Mouse (Mus musculus) urinary bladder, adult 2 months (tissue): ENCODE results near the gene Scfd2. TPM values are rescaled to one million over a fixed set of nuclear protein-coding genes. Genes with fewer than 3 reads are reported as not detected.

Experiments used
- DNase-seq: peaks from one replicate; pipeline ENCODE4 v3.0.0; 2022; ENCODE audit warnings: low spot score
- polyA plus RNA-seq: library from polyadenylated mRNA; depleted of rRNA; stranded (reverse); fragments of >200 nt; gene quantifications from 2 replicates; pipeline ENCODE4 v1.2.3, GENCODE M21; 2012

Gene Scfd2
- polyA plus RNA-seq, 1 experiment = 9.1 TPM

DNA sequence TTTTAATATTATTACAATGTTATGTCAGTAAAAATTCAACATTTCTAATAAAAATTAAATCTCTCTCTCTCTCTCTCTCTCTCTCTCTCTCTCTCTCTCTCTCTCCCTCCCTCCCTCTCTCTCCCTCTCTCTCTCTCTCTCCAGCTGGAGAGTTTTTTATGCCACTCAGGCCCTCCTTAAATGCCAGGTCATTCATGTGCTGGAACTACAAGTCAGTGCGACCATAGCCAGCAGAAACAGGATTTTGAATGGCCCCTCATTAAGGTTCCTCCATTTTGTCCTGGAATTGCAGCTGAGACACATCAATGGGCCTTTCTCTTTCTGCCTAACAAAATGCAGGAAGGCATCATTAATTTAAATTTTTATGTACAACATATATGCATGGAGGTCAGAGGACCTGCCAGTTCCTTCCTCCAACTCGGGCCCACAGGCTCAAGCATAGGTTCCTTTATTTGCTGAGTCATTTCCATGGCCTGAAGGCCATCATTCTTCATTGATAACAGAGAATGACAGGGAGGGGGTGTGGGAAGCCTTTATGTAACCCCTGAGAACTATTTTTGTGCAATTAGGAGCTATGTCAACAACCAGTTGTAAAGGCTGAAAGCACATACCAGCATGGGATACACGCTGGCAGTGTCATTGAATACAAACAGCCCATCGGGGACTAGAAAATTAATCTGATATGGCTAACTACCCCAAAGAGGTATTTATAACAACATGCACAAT, 165.4 kb downstream of the Scfd2 start:
- no peak for DNase-seq

- no peak for DNase-seq
These were observed 166.2 kb downstream of the Scfd2 start for GRCm38 (mm10) chr5:74365408-74365807.

DNA sequence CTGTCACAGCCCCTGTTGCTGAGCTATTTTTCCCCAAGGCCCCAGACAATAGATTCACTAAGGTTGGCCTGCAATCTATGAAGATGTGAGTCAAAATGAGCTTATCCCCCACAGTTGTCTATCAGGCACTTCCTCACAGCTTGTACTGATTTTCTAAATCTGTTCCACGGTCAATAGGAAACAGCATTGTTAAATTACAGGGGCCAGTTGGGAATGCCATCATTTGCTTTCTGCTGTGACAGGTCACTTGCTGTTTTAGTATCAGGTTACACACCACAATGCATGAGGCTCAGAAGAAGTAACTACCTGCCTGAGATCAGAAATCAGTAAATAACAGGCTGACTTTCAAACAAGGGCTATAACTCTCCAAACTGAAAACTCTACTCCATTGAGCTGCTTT, 168.3 kb downstream of the Scfd2 start:
- DNase-seq = no peak

- no peak for DNase-seq
These were observed 170.0 kb downstream of the Scfd2 start for GRCm38 (mm10) chr5:74361531-74361930.

GRCm38 (mm10) chr5:74358033-74358432, 173.5 kb downstream of the Scfd2 start:
- no peak for DNase-seq

- no peak for DNase-seq
These were observed 176.0 kb downstream of the Scfd2 start for GRCm38 (mm10) chr5:74355416-74356177.

- DNase-seq = no peak
These were observed 180.7 kb downstream of the Scfd2 start for GRCm38 (mm10) chr5:74350909-74351308.

- DNase-seq = no peak
These were observed 183.3 kb downstream of the Scfd2 start for GRCm38 (mm10) chr5:74348079-74348870.

DNA sequence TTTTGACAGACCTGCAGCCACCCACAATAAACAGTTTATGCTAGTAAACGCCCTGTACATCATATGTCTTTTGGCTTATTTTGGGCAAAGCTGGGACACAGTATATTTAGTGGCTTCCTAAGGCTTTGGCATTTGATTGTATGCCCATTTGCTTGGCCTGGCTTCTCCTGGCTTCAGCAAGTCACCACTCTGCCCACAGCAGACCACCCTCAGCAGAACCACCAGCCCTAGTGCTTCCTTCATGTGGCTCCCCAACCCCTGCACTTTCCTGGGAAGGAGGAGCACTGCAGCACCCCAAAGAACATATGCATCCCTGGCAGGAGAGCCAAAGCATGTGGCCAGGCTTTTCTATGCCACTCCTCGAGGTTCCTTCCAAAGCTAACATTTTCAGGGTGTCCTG, 188.5 kb downstream of the Scfd2 start:
- no peak for DNase-seq

DNA sequence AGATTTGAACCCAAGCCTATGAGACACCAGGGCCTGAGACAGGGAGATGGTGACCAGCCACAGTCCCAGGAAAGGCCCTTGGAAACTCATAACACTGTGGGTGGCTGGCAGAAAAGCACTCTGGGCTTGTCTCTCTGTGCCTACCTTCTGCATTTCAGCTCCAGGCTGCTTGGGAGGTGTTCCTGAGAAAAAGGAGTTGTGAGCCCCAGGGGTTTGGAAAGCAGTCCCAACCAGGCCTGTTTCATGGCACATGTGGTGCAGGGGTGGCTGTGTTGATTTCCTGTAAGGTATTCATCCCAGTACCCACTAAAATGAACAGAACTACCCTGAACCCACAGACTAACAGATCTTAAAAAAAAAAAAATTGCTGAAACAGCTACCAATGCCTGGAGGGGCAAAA, 189.0 kb downstream of the Scfd2 start:
- no peak for DNase-seq

DNA sequence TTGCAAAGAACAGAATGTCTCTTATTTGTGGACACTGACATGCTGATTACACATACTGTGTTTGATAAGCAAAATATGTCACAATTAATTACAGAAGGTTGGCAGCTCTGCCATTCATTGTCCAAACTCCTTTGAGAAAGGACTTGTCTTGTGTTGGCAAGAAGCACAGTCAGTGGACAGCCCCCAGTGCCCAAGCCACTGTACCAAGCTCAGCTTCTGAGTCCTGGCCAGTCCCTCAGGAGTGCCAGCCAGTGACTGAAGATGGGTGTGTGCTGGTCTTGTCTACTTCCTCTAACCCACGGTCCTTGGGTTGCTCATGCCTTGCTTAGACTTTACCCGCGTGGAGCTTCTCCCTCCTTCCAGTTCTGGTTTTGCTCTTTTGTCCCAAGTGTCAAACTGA, 194.1 kb downstream of the Scfd2 start:
- DNase-seq = no peak

DNA sequence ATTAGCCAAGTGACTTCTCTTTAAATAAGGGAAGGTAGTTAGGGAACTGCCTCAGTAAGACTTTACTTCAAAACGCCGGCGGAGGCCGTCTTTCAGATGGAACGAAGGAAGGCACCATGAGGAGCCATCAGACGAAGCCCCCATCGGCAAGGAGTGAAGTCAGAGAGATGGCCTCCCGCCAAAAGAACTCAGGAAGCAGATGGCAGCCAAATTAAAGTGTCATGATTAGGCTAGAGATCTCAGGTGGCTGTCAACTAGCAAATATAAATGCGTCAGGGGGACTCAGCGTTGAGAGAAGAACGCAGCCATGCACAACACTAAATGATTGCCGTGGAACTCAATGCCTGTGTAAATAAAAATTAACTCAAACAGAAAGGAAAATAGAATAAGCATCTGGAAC, 194.8 kb downstream of the Scfd2 start:
- DNase-seq = no peak

DNA sequence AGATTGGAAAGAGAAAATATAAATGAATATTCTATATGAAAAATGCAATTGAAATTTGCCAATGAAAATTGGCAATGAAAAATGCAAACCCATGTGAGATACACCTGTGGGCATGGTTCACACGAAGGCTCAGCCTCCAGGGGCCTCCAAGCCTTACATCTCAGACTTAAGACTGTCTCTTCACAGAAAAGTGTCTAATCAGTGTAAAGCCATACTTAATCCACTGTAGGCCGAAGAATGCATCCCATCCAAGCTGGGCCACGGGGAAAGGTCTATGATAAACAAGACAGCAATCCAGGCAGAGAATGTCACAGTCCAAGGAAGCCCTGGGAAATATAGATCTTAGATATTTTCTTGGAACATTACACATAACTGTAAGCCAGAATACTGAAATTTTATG, 198.3 kb downstream of the Scfd2 start:
- DNase-seq = no peak

- DNase-seq = no peak
These were observed 205.3 kb downstream of the Scfd2 start for GRCm38 (mm10) chr5:74326228-74326627.

DNA sequence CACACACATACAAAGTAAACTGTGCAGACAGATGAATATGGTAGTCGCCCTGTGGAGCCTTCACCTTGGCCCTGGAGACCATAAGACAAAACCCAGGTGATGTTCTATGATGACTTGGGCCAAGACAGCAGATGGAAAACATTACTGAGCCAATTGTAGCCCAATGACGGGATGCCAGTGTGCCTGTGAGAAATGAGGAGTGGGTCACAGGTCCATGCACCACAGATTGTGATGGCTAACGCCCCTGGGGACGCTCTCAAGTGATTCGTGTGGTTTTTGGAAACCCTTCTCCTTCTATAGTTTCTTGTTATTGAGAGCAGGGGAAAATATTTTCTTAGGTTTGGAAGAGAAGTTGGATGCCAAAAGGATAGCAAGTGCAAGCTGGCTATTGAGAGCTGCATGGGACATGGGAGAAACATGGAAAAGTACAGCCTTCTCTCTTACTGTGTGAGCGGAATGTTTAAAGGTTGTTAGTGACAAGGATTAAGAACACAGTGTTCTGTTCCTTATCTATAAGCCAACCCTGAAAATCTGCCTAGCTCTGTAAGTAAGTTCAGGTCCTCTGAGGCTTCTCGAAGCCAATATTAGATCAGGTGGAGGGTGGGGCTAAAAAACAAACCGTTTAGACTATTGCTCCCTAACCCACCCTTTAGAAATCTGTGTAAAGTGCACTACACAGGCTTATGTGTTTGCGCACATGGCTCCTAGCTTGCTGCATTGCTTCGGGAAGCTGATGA, 210.4 kb downstream of the Scfd2 start:
- no peak for DNase-seq

DNA sequence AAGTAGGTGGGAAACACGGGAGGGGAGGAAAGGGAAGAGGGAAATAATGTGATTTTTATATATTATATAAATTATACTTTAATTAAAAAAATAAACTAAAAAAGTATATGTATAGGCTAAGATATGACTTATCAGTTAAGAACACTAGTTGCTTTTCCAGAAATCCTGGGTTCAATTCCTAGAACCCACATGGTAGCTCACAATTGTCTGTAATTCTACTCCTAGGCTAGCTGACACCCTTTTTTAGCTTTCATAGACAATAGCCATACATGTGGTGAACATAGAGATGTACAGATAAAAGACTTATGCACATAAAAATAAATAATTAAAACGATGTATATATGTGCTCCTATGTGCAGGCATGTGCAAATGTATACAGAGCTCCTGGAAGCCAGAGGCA, 212.0 kb downstream of the Scfd2 start:
- DNase-seq = no peak

DNA sequence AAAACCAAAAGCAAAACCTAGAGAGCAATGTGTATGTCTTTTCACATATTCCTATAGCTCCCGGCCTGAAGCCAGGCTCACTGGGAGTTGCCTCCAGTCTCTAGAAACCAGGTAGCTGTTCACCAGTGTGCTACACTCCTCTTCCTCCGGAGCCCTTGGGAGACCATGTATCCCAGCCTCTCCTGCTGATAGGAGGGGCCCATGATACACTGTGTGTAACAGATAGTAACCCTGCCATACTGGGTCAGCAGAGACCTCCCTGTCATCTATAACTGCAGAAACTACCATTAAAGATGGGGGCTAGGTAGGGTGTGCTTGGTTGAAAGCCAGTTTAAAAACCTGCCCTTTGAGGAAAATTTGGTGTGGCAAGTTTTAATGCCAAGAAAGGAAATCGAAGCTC, 214.4 kb downstream of the Scfd2 start:
- no peak for DNase-seq

DNA sequence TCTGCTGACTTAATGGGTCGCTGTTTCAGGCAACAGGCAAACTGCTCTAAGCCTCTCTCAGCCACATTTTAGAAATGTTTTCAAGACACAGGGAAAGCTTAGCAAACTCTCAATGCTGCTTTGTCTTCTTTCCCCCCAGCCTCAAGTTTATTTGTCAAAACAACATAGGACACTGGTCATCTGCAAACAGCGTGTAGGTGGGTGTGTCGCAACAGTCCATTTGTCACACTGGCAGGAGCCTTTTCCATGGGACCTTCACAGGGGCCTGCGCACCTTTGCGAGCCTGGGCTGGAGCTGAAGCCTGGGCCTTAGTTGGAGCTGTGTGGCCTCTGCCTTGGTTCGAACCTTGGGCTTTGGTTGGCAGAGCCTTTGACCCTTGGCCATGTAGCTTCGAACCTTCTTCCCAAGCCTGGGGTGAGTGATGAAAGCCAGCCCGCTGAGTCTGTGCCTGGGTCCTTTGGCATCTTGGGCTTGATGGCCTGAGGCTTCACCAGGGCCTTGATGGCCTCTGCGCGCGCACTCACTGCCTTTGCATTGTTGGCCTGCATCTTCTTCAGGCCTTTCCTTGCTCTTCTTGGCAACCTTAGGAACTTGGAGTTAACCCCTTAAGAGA, 215.1 kb downstream of the Scfd2 start:
- DNase-seq = no peak

DNA sequence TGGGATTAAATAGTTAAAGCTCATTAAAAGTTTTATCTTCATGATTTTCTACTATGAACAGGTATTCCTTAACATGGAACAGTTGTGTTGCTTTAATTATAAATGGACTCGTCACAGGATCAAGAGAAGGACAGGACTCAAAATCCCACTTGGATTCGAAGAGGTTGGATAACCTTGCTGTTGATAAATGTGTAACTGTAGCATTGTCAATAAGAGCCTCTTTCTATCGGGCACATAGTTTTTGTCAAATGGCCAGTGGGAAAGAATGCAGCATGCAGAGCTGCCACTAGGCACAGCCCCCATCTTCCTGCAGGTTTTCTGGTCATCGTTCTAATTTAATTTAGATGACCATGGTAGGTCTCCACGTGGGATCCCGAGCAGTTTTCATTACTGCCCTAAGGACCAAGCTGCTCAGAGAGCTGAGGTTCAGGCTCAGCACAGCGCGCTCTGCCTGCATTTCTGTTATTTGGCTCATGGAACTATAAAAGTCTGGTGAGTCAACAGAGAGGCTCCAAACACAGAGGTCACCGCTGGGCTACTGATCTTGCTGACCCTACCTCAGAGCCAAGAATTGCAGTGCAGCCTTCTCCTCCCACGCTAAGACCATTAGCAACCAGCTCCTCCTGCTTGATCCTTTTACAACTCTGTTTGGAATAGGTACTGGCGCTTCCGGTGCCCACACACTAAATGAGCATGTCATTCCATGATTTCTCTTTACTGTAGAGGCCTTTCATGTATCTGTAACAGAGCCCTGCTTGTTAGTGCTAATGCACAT, 215.9 kb downstream of the Scfd2 start:
- no peak for DNase-seq

DNA sequence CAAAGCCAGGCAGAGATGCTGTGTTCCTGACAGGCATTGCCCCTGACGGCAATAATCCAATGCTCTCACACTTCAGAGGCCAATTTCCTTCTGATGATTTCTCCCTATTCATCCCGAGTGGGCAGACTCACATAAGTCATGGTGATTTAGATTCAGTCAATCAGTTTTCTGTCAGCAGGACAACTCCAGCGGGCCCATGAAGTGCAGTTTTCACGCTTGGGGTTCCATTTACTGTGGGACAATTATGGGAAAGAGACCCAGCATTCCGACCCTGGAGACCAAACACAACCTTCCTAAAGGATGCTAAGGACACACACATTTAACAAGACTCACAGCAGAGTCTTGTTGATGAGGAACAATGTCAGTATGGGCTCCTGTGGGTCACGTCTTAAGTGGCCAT, 217.1 kb downstream of the Scfd2 start:
- no peak for DNase-seq

DNA sequence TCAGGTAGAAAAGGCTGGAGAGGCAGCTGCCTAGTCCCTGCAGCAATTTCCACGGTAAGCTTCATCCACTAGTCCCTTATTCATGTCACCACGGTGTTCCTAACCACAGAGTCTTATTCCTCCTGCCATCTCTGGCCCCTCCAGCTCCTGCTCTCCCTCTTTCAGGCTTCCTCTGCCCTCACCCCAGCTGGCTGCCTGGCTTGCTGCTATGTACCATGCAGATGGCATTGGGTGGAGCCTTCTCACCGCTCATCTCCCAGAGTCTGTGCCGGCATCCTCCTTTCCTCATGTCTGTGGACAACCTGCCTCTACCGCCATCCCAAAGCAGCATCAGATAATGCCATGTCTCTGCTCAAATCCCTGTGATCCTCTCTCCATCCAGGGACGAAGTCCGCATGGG, 218.0 kb downstream of the Scfd2 start:
- no peak for DNase-seq
